Mouse (Mus musculus) CH12.LX (cell line): ENCODE data around the gene Gm49416.

Experiments
- KAT2A ChIP-seq: IDR thresholded peaks from 2 replicates; pipeline ENCODE4 v1.6.1; 2012; ENCODE audit warnings: low read length, improper control_type of control experiment, inconsistent platforms; ENCODE audit not compliant: insufficient replicate concordance
- MEF2A ChIP-seq: IDR thresholded peaks from 2 replicates; pipeline ENCODE4 v1.6.1; 2014; ENCODE audit warnings: low read depth, mild to moderate bottlenecking, inconsistent platforms, low read length, improper control_type of control experiment, borderline replicate concordance
- MXI1 ChIP-seq: IDR thresholded peaks from 2 replicates; pipeline ENCODE4 v1.6.1; 2011; ENCODE audit warnings: mild to moderate bottlenecking, low read depth, low read length, improper control_type of control experiment
- POLR2A ChIP-seq: IDR thresholded peaks from 2 replicates; pipeline ENCODE4 v1.6.1; 2011; ENCODE audit warnings: low read depth, mild to moderate bottlenecking, improper control_type of control experiment, low read length
- POLR2AphosphoS2 ChIP-seq: IDR thresholded peaks from 2 replicates; pipeline ENCODE4 v1.6.1; 2011; ENCODE audit warnings: low read depth, low read length, improper control_type of control experiment
- SIN3A ChIP-seq: IDR thresholded peaks from 2 replicates; pipeline ENCODE4 v1.6.1; 2012; ENCODE audit warnings: low read length, improper control_type of control experiment, inconsistent platforms
- TCF12 ChIP-seq: IDR thresholded peaks from 2 replicates; pipeline ENCODE4 v1.6.1; 2014; ENCODE audit warnings: low read depth, mild to moderate bottlenecking, inconsistent platforms, low read length, improper control_type of control experiment
- UBTF ChIP-seq: IDR thresholded peaks from 2 replicates; pipeline ENCODE4 v1.6.1; 2012; ENCODE audit warnings: low read depth, mild to moderate bottlenecking, inconsistent platforms, low read length, improper control_type of control experiment, moderate library complexity

GRCm38 (mm10) chr19:8914212-8914611 is 25.5 kb downstream of the Gm49416 start:
- TF ChIP-seq UBTF: no peak
- TF ChIP-seq MEF2A: no peak
- no peak for TF ChIP-seq KAT2A
- no peak for TF ChIP-seq POLR2A
- no peak for TF ChIP-seq MXI1
- TF ChIP-seq SIN3A: no peak
- no peak for TF ChIP-seq POLR2AphosphoS2
- TF ChIP-seq TCF12: no peak
